ENCODE assay signal across 21 mouse cellular contexts in genomic region chr12:16488899-16489298, GRCm38 (mm10).
"Had no signal": no experiment of that assay in that cellular context is flagged by ENCODE, and none has a peak within 500 bp of the region (broad histone marks: within the 10 kb centered on the region; RNA-seq: fewer than 3 reads in every experiment).

No protein-coding gene starts in this region.

- ATAC-seq: hindbrain, embryonic 16.5 days; hindbrain, postnatal 0 days; inflammation-experienced regulatory T-cells, adult 6 months; intestine, embryonic 15.5 days; intestine, embryonic 16.5 days; intestine, postnatal 0 days had no signal

- DNase-seq: heart, postnatal 10 days; heart, postnatal 14 days; heart, postnatal 36 days; heart, postnatal 4 days; kidney, adult 11 months; kidney, adult 18-20 months; kidney, adult 2 months; kidney, adult 8-10 months; kidney, adult 9 months; kidney, postnatal 10 days; kidney, postnatal 25 days; kidney, postnatal 36 days; kidney, postnatal 4 days; layer of hippocampus, adult 9-11 months; layer of hippocampus, postnatal 36 days had no signal
